Mouse (Mus musculus) bone marrow macrophage, adult 2 months (primary cell): ENCODE results near the gene Tbc1d9b.

Experiments used
- CTCF ChIP-seq: IDR thresholded peaks from 2 replicates; pipeline ENCODE4 v1.5.1; 2012; ENCODE audit warnings: low read depth, mild to moderate bottlenecking, low read length, moderate library complexity
- POLR2A ChIP-seq: IDR thresholded peaks from 2 replicates; pipeline ENCODE4 v1.6.1; 2012; ENCODE audit warnings: mild to moderate bottlenecking, low read depth, low read length, borderline replicate concordance

GRCm38 (mm10) chr11:50131801-50132201 is 605 bp downstream of the Tbc1d9b start:
- TF ChIP-seq CTCF (no peak), POLR2A (no peak)
